Mouse (Mus musculus): ENCODE data around the gene Rcc2. TPM values are rescaled to one million over a fixed set of nuclear protein-coding genes. Genes with fewer than 3 reads are reported as not detected.

The Rcc2 gene
- polyA plus RNA-seq (2021; fragmentation: Nextera tagmentation): 14.5 and 16.7 TPM in 2 replicates
- long read RNA-seq, experiment 1, partial matches to known transcripts: 42 of 66 reads
- long read RNA-seq, experiment 1, other reads (novel, unspliced or antisense): 24 of 66 reads
- long read RNA-seq, experiment 2, partial matches to known transcripts: 2 of 24 reads
- long read RNA-seq, experiment 2, other reads (novel, unspliced or antisense): 22 of 24 reads

GRCm38 (mm10) chr4:140700269-140701018 is at the start of gene Rcc2:
Gene Rcc2 (plus strand): TSS chr4:140700541.

GRCm38 (mm10) chr4:140665760-140666159 is 34.6 kb upstream of the Rcc2 start, which contains the start of gene Arhgef10l:
Gene Arhgef10l (minus strand): TSS chr4:140666012.

GRCm38 (mm10) chr4:140742543-140742942 is 42.2 kb downstream of the Rcc2 start, which contains the start of gene Padi6:
Gene Padi6 (minus strand): TSS chr4:140742643.

Other genes with a start within 250 kb of the Rcc2 start
- gene Arhgef10l, start 34.5 kb upstream of the Rcc2 start, polyA plus RNA-seq (2021; fragmentation: Nextera tagmentation): 14.0 and 15.1 TPM in 2 replicates
- 0.09 and 0.21 TPM in 2 replicates for gene Padi6, start 42.1 kb downstream of the Rcc2 start, polyA plus RNA-seq (2021; fragmentation: Nextera tagmentation)
- 0.20 and 0.29 TPM in 2 replicates for gene Padi4, start 73.7 kb downstream of the Rcc2 start, polyA plus RNA-seq (2021; fragmentation: Nextera tagmentation)
- not detected in 2 replicates for gene Padi3, start 110.1 kb downstream of the Rcc2 start, polyA plus RNA-seq (2021; fragmentation: Nextera tagmentation)
- not detected in 2 replicates for gene Padi1, start 145.2 kb downstream of the Rcc2 start, polyA plus RNA-seq (2021; fragmentation: Nextera tagmentation)
- 5.2 and 6.3 TPM in 2 replicates for gene Padi2, start 205.8 kb downstream of the Rcc2 start, polyA plus RNA-seq (2021; fragmentation: Nextera tagmentation)